Mouse (Mus musculus): Measurements from ENCODE around the gene Stk39.

Stk39 gene

DNA sequence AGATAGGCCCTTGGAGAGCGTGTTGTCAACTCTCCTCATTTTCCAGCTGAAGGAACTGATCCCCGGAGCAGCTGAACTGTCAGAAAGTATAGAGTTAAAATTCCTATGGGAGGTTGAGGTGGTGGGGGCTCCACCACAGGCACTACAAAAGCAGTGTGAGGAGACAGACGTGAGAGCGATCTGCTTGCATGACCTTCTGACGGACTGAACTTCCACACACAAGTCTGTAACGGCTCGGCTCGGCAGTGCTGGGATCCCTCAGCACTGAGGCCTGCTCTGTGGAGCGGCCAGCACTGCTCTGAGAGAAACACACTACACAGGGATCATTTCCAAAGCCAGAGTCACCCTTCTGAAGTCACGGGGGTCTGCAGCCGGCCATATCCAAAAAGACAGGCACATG, 92.4 kb downstream of the Stk39 start:
- DNase-seq = no peak

DNA sequence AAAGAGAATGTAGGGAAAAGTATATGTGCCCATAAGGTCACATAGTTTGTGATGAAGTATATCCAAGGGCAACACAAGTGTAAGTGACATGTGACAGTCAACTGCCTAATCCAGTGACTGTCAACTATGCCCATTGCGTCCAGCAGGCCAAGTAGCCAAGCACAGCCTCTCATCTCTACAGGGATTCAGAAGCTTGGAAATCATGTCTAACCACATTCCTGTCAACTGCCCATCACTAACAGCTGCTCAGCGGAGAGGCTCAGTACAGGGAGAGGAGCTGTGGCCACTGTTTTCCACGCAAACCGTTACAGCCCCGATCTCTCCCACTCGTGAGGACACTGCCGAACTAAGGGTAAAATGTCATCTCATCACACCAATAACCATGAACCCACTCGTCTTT, 93.7 kb downstream of the Stk39 start:
- DNase-seq = no peak

DNA sequence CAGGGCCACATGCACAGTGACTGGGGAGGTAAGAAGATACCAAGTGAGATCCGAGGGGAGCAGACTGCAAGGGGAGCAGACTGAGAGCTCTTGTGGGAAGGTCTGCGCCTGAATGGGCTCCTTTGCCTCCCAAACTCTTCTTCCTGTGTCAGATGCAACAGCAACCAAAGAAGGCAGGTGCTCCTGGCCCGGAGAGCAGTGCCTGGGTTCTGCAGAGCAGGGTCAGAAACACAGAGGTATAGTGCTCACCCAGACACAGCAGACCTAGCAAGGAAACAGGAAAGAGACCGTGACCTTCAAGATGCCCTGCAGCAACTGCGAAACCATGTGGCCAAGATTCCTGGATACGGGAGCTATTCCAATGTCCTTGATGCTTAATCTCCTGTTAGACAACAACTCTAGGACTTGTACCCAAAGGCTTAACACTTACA, 94.8 kb downstream of the Stk39 start:
- no peak for DNase-seq

GRCm38 (mm10) chr2:68376660-68377059, 95.4 kb downstream of the Stk39 start:
- peak; percentile 39 for DNase-seq

GRCm38 (mm10) chr2:68374202-68374601, 97.9 kb downstream of the Stk39 start:
- no peak for DNase-seq

DNA sequence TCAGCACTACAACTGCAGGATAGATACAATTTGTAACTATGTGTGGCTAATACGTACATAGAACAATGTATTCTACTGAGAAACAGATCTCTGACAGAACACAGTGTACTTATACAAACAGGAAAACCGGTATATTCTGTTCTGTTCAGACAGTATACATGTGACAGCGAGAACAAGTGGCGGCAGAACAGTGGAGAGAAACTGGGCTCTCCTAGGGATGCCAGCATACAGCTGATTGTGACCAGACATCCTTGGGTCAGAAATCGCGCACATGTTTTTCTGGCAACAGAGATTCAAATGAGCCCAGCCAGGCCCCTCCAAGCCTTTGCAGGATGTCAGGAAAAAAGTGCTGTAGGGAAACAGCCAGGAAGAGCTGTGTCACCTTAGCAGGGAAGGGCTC, 100.2 kb downstream of the Stk39 start:
- no peak for DNase-seq

GRCm38 (mm10) chr2:68370326-68370725, 101.7 kb downstream of the Stk39 start:
- DNase-seq = no peak

DNA sequence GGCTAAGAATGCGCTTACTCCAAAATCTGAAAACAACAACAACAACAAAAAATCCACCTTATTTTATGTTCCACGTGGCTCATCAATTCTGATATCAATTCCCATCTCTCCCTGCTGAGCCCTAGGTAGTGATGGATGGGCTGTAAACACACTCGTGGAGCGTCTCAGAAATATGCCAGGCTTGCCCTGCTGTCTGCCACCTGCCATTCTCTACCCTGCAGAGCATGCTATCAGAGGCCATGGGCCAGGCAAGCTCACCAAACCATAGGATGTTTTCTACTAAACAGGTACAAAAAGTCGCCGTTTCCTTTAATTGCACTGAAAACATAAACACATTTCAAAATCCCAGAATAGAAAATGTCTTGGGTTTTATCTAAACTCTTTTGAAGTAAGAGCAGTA, 103.0 kb downstream of the Stk39 start:
- DNase-seq = peak; percentile 28

GRCm38 (mm10) chr2:68367944-68368343, 104.1 kb downstream of the Stk39 start:
- no peak for DNase-seq

- no peak for DNase-seq
Observed at GRCm38 (mm10) chr2:68366897-68367193, 105.2 kb downstream of the Stk39 start.

DNA sequence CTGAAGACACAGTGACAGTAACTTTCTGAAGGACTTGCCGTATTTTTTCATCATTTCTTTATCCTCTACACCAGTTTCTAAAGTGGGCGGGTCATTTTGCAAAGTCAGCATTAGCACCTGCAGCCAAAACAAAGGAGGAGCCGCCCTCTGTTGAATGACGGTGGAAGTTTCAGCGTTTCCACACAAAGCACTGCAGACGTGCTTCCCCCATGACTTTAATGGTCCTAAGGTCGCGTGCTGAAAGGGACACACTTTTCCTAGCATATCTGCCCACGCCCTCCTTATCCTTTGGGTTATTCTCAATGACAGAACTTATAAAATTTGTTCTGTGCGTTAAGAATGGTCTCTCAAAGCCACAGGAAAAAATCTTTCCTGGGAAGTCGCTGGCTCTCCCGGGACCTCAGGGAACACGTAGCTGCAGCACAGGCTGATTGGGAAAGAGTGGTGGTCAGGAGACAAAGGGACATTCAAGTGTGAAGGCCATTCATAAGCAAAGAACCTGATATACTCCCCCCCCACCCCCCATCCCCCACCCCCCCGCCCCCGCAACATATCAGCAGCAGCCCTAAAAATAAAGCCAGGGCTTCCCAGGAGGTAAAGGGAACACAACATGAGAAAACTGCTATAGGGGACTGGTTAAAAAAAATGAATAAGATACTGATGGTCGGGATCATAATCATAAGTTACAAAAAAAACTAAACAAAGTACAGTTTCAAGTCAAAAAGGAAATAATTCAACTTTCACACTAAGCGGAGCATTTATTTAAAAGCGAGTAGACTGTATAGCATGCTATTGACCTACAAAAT, 105.8 kb downstream of the Stk39 start:
- DNase-seq = no peak

- no peak for DNase-seq
Observed at GRCm38 (mm10) chr2:68365504-68365903, 106.6 kb downstream of the Stk39 start.

- DNase-seq = peak; percentile 48
Observed at GRCm38 (mm10) chr2:68364181-68364900, 107.7 kb downstream of the Stk39 start.

DNA sequence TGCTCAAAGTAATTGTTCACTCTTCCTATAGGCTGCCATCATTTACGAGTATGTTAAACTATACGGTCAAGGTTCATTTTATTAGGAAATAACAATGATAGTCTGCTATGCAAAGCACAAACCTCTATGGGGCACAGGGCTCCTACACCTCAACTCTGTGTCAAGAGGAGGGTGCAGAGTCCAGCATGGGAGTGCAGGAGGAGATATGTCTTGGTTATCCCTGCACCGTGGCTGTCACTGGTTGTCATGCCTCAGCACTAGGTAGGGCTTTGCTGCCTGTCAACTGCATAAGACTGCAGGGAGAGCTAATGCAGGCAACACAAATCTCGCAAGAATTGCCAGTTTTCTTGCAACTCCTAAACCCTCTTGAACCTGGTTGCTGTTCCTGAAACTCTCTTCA, 108.9 kb downstream of the Stk39 start:
- no peak for DNase-seq

GRCm38 (mm10) chr2:68361701-68362100, 110.4 kb downstream of the Stk39 start:
- DNase-seq = no peak

GRCm38 (mm10) chr2:68350621-68351020, 121.4 kb downstream of the Stk39 start:
- peak; percentile 74 for DNase-seq

- DNase-seq = peak; percentile 77
Observed at GRCm38 (mm10) chr2:68349593-68350383, 122.3 kb downstream of the Stk39 start.

- no peak for DNase-seq
Observed at GRCm38 (mm10) chr2:68348966-68349365, 123.1 kb downstream of the Stk39 start.

- no peak for DNase-seq
Observed at GRCm38 (mm10) chr2:68346606-68347237, 125.3 kb downstream of the Stk39 start.

DNA sequence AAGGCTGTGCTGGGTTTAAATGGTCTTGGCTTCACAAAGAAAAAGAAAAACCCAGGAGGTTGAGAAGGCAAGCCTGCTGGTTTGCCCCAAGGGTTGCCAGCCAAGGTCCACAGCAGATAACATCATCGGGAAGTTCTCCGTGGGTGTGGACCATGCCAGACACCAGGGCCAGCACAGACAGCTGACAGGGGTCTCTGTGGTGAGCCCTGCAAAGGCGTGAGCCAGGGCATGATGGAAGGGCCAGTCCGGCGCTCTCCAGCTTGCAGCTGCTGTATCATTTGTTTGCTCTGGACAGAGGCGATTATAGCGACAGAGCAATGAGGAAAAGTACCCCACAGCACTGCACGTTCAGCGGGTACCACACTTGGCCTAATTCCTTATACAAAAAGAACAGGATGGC, 126.8 kb downstream of the Stk39 start:
- no peak for DNase-seq

GRCm38 (mm10) chr2:68343751-68344150, 128.3 kb downstream of the Stk39 start:
- no peak for DNase-seq

- no peak for DNase-seq
Observed at GRCm38 (mm10) chr2:68342122-68342646, 129.9 kb downstream of the Stk39 start.

DNA sequence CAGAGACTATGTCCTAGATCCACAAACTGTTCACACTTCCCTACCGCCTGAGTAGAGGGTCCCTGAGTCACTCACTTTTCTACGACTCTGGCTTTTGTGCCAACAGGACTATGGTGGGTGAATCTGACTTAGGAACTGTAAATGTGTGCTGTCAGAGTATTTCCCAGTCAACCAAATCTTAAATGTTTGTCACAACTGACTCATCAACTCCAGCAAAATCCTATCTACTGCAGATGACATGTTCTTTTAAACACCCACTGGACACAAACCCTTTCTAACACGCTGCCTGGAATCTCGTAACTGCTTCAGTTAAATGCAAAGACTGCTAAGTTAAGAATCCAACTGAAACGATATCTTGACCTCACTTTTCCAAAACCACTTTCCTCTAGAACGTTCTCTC, 135.2 kb downstream of the Stk39 start:
- no peak for DNase-seq

Measured in cerebellum, adult 8-10 months (tissue).